Mouse (Mus musculus): ENCODE results near the gene Wdr60. TPM values are rescaled to one million over a fixed set of nuclear protein-coding genes. Genes with fewer than 3 reads are reported as not detected.

The Wdr60 gene
- total RNA-seq, 2 experiments from 2014 or later: 14.7 to 16.9 TPM

GRCm38 (mm10) chr12:116270538-116270937, 7.7 kb upstream of the Wdr60 start:
- DNase-seq (ENCODE audit: extremely low spot score in 1 of 2, low spot score in 1 of 2): no peak

DNA sequence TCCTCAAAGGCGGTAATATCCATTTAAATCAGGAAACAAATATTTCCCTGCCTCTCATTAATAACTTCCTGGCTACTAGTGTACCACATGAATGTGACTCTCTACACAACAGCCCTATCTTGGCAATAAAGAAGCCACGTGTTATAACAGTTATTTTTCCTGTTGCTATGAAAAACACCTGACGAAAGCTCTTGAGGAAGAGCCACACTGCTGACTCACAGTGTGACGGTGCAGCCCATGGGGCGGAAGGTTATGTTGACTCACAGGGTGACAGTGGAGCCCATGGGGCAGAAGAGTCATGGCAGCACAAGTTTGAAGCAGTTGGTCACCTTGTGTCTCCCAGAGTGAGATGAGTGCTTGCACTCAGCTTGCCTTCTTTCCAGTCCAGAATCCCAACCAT, 6.6 kb upstream of the Wdr60 start:
- no peak for DNase-seq (ENCODE audit: extremely low spot score in 1 of 2, low spot score in 1 of 2)

GRCm38 (mm10) chr12:116265275-116265674, 2.5 kb upstream of the Wdr60 start:
- DNase-seq (ENCODE audit: extremely low spot score in 1 of 2, low spot score in 1 of 2): no peak

GRCm38 (mm10) chr12:116264756-116265155, 1.9 kb upstream of the Wdr60 start:
- no peak for DNase-seq (ENCODE audit: extremely low spot score in 1 of 2, low spot score in 1 of 2)

DNA sequence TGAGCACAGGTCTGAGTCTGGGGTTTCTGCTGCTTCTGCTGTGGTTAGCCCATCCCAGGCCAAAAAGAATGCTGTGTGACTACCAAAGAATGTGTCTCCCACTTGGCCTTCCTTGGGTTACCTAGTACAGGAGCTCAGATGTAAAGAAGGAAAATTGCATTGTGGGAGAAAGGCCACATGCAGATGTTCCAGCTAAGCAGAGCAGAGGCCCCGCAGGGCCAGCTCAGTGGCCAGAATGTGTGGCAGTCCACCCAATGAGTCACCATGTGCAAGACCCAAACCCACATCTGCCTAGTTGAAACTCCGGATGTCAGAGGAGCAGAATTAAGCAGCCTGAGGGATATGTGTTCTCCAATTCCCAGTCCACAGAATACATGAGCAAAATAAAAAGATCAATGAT, 4.5 kb downstream of the Wdr60 start:
- DNase-seq (ENCODE audit: extremely low spot score in 1 of 2, low spot score in 1 of 2): no peak

DNA sequence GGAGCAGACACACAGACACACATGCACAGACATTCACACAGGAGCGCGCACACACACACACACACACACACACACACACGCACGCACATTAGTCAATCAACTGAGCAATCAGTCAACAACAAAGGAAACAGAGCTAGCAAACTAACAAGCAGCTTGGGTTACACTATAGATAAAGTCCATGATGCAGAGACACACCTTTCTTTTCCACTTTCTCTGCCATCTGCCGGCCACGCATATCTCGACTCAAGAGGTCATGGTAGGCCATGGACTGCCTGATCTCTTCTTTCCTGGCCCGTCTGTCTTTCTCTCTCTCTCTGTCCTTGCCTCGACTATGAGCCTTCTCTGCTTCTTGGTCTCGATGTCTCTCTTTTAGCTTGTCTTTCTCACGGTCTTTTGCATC, 7.2 kb downstream of the Wdr60 start:
- DNase-seq (ENCODE audit: extremely low spot score in 1 of 2, low spot score in 1 of 2): no peak

GRCm38 (mm10) chr12:116254652-116255051, 8.2 kb downstream of the Wdr60 start:
- DNase-seq (ENCODE audit: extremely low spot score in 1 of 2, low spot score in 1 of 2): no peak

DNA sequence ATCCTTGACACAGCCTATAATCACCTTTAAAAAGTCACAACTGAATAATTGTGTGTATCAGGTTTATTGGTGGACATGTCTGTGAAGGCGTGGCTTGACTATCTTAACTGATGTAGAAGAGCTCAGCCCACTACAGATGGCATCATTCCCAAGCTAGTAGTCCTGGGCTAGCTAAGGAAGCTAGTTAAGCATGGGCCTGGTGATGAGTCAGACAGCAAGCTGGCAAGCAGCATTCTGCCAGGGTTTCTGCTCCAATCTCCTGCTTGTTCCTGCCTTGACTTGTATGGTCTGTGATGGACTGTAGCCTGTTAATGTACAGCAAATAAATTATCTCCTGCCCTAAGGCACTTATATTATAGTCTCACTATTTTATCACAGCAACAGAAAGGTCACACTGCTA, 18.2 kb downstream of the Wdr60 start:
- DNase-seq (ENCODE audit: extremely low spot score in 1 of 2, low spot score in 1 of 2): no peak

DNA sequence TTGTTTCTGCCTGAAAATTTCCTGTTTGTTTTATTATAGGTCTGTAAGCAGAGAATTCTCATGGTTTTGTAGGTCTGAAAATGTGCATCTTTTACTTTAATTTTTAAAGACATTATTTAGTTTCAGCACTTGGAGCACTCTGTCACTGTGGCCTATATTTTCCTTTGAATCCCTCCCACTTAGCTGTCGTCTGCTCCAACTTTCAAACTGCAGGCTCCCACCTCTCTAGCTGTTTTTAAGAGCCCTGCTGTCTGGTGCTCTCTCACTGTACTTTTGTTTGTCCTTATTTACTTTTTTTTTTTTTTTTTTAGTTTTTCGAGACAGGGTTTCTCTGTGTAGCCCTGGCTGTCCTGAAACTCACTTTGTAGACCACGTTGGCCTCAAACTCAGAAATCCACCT, 24.0 kb downstream of the Wdr60 start:
- no peak for DNase-seq (ENCODE audit: extremely low spot score in 1 of 2, low spot score in 1 of 2)

DNA sequence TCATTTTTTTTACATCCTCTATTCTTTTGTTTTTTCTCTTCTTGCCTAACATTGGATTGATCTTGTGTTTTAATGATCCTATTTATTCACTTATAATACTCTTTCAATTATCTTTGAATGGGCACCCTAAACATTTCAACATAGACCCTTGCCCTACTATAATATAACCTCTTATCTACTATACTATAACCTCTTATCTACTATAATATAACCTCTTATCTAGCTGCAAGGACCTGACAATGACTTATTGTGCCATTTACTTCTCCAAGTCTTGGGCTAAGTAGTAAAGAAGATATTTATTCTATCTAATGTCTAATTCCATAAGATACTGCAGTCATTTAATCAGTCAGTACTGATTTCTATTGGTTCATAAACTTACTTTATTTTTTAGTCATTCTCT, 24.5 kb downstream of the Wdr60 start:
- DNase-seq (ENCODE audit: extremely low spot score in 1 of 2, low spot score in 1 of 2): no peak

- DNase-seq (ENCODE audit: extremely low spot score in 1 of 2, low spot score in 1 of 2): no peak
Observed at GRCm38 (mm10) chr12:116236658-116237057, 26.2 kb downstream of the Wdr60 start.

DNA sequence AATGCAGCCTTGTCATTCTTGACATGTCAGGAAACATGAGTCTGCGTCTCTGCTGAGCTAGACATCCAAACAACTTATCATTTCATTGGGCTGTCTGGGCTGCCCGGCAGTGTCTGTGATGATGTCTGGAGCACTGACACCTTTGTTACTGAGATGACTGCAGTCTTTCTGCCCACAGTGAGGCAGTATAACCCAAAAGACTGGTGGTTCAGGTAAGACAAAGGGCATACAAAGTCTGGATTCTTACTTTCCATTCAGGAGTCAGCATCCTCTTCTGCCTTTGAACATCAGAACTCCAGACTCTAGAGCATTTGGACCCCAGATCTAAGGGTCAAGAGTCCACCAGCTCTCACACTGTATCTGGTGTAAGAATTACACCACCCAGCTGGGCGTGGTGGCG, 27.5 kb downstream of the Wdr60 start:
- no peak for DNase-seq (ENCODE audit: extremely low spot score in 1 of 2, low spot score in 1 of 2)

DNA sequence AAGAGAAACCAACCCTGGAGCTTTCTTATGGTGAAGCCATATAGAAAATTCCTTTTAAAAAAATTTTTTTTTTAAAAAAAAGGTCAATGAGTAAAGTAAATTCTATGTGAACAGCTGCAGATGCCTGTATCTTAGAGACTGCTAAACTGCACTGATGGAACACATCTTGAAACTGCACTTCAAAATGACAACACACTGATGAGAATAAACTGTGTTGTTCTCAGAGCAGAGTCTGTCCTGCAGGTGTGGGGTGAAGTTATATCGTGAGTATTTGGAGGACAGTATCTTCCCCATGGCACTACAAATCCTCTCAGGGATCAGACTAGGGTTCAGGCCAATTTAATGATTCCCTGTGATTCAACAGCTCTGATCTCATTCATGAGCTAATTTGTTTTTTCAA, 30.8 kb downstream of the Wdr60 start:
- DNase-seq (ENCODE audit: extremely low spot score in 1 of 2, low spot score in 1 of 2): no peak

DNA sequence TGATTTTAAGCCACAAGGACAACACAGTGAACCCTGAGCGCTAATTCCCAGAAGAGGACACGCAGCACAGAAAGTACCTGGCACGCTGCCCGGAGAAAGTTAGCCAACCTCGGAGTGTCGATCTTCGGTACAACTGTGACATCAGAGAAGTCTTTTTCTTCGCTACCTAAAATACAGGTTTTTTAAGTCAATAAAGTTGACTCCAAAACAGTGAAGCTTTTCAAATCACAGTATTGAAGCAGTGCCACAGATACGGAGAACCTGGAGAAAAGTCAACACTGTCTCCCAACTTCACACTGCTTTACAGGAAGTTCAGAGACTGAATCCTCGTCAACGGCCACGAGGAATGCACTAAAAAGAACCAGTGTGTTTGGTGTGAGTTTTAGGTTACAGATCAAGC, 31.2 kb downstream of the Wdr60 start:
- DNase-seq (ENCODE audit: extremely low spot score in 1 of 2, low spot score in 1 of 2): peak in 1 of 2 experiments; percentile 23

GRCm38 (mm10) chr12:116229451-116229850, 33.4 kb downstream of the Wdr60 start:
- no peak for DNase-seq (ENCODE audit: extremely low spot score in 1 of 2, low spot score in 1 of 2)

GRCm38 (mm10) chr12:116226289-116227057, 36.3 kb downstream of the Wdr60 start:
- DNase-seq (ENCODE audit: extremely low spot score in 1 of 2, low spot score in 1 of 2): no peak

DNA sequence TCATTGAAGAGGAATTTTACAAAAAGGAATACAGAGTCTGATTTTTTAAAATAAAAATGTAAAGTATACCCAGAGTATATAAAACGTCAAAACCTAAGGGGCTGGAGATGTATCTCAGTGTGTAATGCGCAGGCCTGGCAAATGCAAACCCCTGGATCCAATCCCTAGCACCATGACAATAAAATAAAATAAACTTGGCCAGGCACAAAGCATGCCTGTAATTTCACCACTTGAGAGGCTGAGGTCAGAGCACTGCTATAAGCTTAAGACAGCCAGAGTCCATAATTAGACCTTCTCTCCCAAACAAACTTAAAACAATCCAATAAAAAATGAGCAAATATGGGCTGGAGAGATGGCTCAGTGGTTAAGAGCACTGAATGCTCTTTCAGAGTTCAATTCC, 39.7 kb downstream of the Wdr60 start:
- no peak for DNase-seq (ENCODE audit: extremely low spot score in 1 of 2, low spot score in 1 of 2)

DNA sequence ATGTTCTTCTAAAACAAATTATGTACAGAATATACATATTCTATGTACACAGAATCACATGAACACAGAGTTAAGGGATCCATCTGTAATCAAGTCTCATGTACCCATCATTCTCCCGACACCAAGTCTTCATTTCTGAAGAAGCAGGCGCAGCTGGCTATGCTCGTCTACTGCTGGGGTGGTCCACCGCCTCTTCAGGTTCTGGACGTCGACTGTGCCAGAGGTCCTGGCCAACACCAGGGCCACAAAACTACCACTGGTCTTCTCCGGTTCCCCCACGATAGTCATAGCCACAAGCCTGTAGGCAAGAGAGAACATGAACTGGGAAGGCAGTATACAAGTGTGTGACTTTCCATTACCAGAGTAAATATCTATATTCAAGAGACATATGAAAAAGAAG, 55.3 kb downstream of the Wdr60 start:
- DNase-seq (ENCODE audit: extremely low spot score in 1 of 2, low spot score in 1 of 2): no peak

- no peak for DNase-seq (ENCODE audit: extremely low spot score in 1 of 2, low spot score in 1 of 2)
Observed at GRCm38 (mm10) chr12:116205726-116206125, 57.1 kb downstream of the Wdr60 start.

GRCm38 (mm10) chr12:116202176-116202981, 60.4 kb downstream of the Wdr60 start:
- peak; percentile 58 to 83 for DNase-seq (ENCODE audit: extremely low spot score in 1 of 2, low spot score in 1 of 2)

DNA sequence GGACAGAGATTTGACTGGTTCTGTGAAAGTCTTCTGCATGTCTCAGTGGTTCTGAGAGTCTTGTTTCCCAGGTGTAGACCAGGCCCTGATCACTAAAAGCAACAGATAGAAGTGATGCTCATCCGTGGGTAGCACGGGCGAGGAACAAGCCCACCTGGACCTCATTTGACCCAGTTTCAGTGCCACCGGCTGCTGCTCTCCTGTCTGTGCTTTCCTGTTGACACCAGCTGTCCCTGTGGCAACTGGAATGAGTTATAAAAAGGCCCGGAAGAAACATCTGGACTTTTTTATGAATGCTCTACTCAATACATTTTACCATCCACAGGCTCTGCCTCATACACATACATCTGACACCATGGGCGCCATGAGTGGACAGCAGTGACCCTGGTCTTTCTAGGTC, 64.0 kb downstream of the Wdr60 start:
- no peak for DNase-seq (ENCODE audit: extremely low spot score in 1 of 2, low spot score in 1 of 2)

GRCm38 (mm10) chr12:116196221-116196620, 66.6 kb downstream of the Wdr60 start:
- DNase-seq (ENCODE audit: extremely low spot score in 1 of 2, low spot score in 1 of 2): no peak
